Mouse (Mus musculus) layer of hippocampus, adult 2 months (tissue): Measurements from ENCODE around the gene Maff. TPM values are rescaled to one million over a fixed set of nuclear protein-coding genes. Genes with fewer than 3 reads are reported as not detected.
A peak's percentile ranks its signal among the peaks of the same experiment; 100 is the strongest.

Source experiments
- DNase-seq, 2 experiments: peaks; one replicate each; pipeline ENCODE4 v3.0.0; 2022; ENCODE audit warnings: low spot score in 2 of 2
- H3K27ac ChIP-seq: fragments of 200-600 bp; 2 replicates; pipeline ENCODE4 v1.8.1; 2022
- H3K4me3 ChIP-seq: fragments of 200-600 bp; 2 replicates; pipeline ENCODE4 v1.8.1; 2022; ENCODE audit warnings: mild to moderate bottlenecking
- CTCF ChIP-seq: fragments of 200-600 bp; conservative IDR thresholded peaks from 2 replicates; pipeline ENCODE4 v1.8.1; 2022; ENCODE audit warnings: antibody characterized with exemption, mild to moderate bottlenecking, moderate library complexity
- total RNA-seq, 2 experiments: library from RNA; stranded (reverse); gene quantifications; 2 replicates each; pipeline ENCODE4 v1.2.3; 2021

Maff gene
- total RNA-seq, 2 experiments from 2014 or later: 0.87 to 1.8 TPM

DNA sequence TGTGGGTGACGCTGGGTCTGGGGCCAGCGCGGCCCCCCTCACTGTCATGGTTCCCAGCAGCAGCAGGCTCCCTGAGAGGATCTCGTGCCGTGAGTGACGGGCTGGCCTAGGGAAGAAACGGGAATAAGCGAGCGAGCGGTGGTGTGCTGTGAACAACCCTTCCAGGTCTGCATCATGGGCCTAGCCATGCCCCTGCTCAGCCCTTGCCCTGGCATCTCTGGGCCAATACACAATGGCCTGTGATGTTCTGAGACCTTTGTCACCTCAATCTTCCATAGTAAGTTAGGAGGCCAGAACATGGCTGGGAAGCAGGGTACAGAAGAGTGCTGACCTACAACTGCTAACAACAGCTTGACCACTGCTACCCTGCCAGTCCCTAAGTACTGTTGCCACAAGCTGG lies 32.2 kb downstream of the Maff start:
- no peak for DNase-seq
- Histone ChIP-seq H3K27ac (peak overlapping the region; percentile 79; the same call in 1 of the 2 replicates), H3K4me3 (no peak overlapping the region)
- no peak for TF ChIP-seq CTCF

- DNase-seq: no peak
- Histone ChIP-seq H3K27ac (peak overlapping the region; percentile 40; the same call in 1 of the 2 replicates), H3K4me3 (no peak overlapping the region)
- TF ChIP-seq CTCF: no peak
These were observed 33.2 kb downstream of the Maff start for GRCm38 (mm10) chr15:79379658-79380057.

GRCm38 (mm10) chr15:79380468-79381444 lies 34.3 kb downstream of the Maff start:
- TF ChIP-seq CTCF: peak; percentile 82
- peak; percentile 37 to 53 for DNase-seq
- peak overlapping the region; percentile 10; the same call in 1 of the 2 replicates for H3K4me3 ChIP-seq
- H3K27ac ChIP-seq: peak overlapping the region; percentile 85

DNA sequence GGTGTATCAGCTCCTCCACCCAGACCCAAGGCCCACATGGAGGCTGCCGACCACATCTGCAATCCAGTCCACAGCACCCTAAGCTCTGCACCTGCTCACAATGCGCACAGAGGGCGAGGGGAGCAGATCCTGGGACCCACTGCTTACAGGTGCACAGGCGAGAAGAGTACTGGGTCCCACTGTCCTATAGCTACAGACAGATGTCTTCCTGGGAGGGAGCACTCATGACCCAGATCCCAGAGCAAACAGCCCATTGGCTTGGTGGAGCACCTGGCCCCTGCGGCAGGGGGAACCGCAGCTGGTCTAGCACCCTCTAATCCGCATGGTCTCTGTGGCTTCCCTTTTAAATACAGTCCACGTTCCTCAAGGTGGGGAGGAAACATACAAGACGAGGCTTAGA lies 35.2 kb downstream of the Maff start:
- DNase-seq: no peak
- Histone ChIP-seq H3K4me3 (no peak overlapping the region), H3K27ac (peak overlapping the region; percentile 85; the same call in 1 of the 2 replicates)
- TF ChIP-seq CTCF: no peak

GRCm38 (mm10) chr15:79387081-79387480 lies 40.7 kb downstream of the Maff start:
- no peak for TF ChIP-seq CTCF
- Histone ChIP-seq H3K27ac (peak overlapping the region; percentile 81), H3K4me3 (no peak overlapping the region)
- DNase-seq: no peak

GRCm38 (mm10) chr15:79387611-79388010 lies 41.2 kb downstream of the Maff start:
- Histone ChIP-seq H3K4me3 (no peak overlapping the region), H3K27ac (peak overlapping the region; percentile 81)
- no peak for DNase-seq
- no peak for TF ChIP-seq CTCF

DNA sequence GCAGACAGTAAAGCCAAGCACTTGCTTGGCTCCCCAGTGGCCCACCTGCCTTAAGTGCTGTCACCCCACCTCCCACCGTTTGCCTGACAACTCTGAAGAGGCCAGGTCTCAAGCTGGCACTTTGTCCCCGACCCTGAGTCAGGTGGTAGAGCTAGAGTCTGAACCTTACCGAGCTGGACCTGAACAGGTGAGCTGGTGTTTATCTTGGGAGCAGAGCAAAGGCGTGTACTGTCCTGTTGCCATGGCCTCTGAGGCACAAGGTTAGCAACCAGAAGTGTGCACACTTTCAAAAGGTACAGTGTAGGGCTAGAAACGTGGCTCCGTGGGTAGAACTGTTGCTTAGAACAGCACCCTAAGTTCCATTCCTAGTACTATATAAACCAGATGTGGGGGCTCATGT lies 41.8 kb downstream of the Maff start:
- TF ChIP-seq CTCF: no peak
- no peak overlapping the region for H3K4me3 ChIP-seq
- DNase-seq: no peak
- no peak overlapping the region; the same call in 1 of the 2 replicates for H3K27ac ChIP-seq

DNA sequence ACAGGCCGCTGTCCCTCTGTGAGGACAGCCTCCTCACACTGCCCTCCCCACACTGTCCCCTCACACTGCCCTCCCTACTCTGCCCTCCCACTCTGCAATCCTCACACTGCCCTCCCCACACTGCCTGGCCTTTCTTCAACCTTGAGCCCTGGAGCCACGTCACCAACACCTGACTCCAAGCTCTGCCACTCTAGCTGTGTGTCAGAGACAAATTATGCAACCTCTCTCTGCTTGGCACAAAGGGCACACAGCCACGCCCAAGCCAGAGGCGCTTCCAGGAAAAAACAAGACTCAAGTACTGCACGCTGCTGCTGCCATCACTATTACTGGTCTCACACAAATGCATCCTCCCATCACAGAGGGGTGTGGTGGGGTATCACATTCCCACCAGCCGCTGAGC lies 44.0 kb downstream of the Maff start:
- no peak for DNase-seq
- Histone ChIP-seq H3K27ac (0 out of 2 replicates have a peak overlapping the region, but pooled peaks have one; percentile 14), H3K4me3 (no peak overlapping the region)
- TF ChIP-seq CTCF: no peak

GRCm38 (mm10) chr15:79391447-79392093 lies 45.1 kb downstream of the Maff start:
- TF ChIP-seq CTCF: no peak
- DNase-seq: peak in 1 of 2 experiments; percentile 23
- H3K27ac ChIP-seq: peak overlapping the region; percentile 36; the same call in 1 of the 2 replicates

DNA sequence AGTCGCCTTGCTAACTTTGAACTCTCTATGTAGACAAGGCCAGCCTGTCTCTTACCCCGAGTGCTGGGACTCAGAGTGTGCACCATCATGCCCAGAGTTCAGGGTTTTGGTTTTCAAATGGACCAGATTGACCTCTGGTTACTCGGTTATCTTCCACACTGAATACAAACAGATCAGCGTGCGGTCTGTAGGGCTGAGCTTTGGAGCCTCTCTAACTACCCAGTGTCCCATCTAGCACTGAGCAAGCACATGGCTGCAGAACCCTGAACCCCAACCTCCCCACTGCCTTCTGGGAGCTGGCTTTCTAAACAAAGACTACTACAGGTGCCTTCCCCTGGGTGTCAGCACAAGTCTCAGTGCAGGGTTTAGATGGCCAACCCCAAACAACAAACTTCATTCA lies 46.1 kb downstream of the Maff start:
- Histone ChIP-seq H3K27ac (no peak overlapping the region), H3K4me3 (no peak overlapping the region)
- no peak for DNase-seq
- no peak for TF ChIP-seq CTCF

More at GRCm38 (mm10) chr15:79391447-79392093, 45.1 kb downstream of the Maff start:
- H3K4me3 ChIP-seq: no peak overlapping the region

DNA sequence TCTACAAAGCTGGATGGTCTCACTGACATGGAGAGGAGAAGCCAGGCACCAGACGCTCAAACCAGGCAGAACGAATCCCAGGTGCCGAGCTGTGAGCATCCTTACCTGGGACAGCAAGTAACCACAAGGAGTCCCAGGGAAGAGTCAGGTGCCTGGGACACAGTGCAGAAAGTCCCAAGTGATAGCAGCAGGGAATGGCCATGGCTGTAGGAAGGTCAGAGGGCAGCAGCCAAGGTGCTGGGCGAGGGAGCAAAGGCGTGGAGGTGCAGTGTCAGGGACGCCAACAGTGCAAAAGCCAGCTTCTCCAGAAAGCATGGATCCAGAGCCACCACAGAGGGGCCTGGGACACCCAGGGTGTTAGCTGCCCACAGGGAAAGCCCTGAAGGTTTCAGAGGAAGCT lies 46.7 kb downstream of the Maff start:
- Histone ChIP-seq H3K4me3 (no peak overlapping the region), H3K27ac (peak overlapping the region; percentile 28; the same call in 1 of the 2 replicates)
- TF ChIP-seq CTCF: no peak
- no peak for DNase-seq

- no peak for TF ChIP-seq CTCF
- Histone ChIP-seq H3K4me3 (no peak overlapping the region), H3K27ac (no peak overlapping the region)
- no peak for DNase-seq
These were observed 48.4 kb downstream of the Maff start for GRCm38 (mm10) chr15:79394842-79395241.

DNA sequence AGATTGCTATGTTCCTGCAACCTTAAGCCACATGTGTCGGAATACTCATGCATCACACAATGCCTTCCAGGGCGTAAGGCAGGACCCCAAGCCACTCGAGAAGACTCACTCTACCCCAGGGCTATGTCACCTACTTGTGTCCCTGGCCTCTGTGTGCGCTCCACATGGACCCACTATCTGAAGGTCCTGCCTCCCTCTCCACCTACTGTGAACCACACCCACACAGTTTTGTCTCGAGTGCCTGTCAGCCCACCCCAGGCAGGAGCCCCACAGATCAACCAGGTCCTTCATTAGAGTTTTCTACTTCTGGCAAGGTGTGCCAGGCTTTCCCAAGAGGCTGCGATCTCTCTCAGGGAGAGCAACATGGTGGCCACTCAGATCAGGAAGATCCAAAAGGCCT lies 48.9 kb downstream of the Maff start:
- Histone ChIP-seq H3K4me3 (peak overlapping the region; percentile 33; the same call in 1 of the 2 replicates), H3K27ac (no peak overlapping the region)
- no peak for DNase-seq
- TF ChIP-seq CTCF: no peak
